Mouse (Mus musculus): ENCODE data around the gene Hacd2.

Hacd2 gene

DNA sequence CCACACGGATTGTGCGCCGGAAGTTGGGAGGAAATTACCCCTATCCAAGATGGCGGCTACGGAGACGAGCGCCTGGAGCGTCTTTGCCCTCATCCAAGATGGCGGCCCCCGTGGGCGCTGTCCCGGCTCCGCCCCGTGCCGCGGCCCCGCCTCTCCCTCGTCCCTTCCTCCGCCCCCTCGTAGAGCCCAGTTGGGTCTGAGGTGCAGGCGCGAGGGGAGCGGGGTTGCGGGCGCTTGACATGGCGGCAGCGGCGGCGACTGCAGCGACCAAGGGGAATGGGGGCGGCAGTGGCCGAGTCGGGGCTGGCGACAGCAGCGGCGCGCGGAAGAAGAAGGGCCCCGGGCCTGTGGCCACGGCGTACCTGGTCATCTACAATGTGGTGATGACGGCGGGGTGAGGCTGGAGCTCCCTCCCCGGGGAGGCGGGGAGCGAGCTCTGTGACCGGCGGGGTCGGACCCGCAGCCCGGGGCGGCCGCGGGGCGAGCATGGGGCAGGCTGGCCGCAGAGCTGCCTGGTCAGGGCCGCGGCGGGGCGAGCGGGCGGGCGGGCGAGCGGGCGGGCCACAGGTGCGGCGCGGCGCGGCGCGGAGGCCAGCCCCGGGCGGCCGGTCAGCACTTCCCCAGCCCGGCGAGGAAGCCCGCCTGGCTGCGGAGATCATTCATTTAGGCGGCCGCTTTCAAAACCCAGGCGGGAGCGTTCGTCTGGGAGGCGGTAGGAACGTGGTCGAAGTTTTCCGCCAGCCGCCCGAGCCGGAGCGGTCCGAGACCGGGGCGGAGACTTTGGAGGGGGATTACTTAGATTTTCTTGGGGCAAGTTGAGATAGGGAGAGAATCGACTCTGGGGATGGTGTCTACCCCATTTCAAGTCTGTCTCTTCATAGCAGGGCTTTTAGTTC, at the start of gene Hacd2:
Hacd2 (plus strand) TSS at position 187 of the 896 bp plus-strand sequence.
- DNase-seq (ENCODE audit: extremely low spot score) = peak; percentile 99

DNA sequence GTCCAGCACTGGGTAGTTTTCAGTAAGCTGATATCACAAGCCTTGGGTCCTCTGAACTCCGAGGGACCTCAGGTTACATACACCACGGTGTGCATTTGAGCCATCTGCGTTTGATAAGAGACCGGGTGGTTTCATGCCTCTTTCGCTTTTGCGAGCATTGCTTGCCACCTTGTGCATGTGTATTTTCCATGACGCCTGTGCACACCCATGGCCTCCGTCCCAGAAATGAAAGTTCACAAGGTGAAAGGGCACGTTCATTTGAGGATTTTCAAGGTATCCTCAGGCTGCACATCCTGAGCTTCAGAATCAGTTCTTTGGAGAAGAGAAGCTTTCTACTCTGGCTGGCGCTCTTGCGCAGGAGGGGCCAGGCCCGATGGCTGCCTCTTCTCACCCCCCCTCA, 49.8 kb upstream of the Hacd2 start:
- no peak for DNase-seq (ENCODE audit: extremely low spot score)

DNA sequence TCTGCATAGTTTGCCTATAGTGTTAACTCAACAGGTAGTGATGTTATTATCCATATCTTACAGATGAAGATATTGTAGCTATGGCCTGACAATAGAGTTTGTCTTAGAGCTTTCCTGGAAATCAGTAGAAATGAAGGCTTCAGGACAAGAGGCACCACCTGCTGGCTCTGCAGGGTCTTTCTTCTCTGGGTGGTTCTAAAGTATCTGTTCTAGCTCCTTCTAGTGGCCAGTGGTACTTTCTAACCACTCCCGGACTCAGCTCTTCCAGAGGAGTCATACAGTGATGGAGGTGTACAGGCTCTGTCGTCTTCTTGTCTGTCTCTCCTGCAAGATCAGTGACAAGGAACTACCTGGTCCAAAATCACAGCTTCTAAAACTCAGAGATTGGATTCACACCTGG, 46.7 kb upstream of the Hacd2 start:
- no peak for DNase-seq (ENCODE audit: extremely low spot score)

DNA sequence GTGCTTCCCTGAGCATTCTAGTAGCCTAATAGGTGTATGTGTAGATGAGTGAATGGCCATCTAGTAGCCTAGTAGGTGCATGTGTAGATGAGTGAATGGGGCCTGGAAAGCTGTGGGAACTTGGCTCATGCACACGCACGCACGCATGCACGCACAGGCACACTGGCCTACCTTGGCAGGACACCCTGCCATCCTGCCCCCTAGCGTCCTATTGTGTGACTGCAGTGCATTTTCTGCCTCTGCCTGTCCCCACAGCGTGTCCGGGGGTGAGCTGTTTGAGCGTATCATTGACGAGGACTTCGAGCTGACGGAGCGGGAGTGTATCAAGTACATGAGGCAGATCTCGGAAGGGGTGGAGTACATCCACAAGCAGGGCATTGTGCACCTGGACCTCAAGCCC, 45.6 kb upstream of the Hacd2 start:
- no peak for DNase-seq (ENCODE audit: extremely low spot score)

DNA sequence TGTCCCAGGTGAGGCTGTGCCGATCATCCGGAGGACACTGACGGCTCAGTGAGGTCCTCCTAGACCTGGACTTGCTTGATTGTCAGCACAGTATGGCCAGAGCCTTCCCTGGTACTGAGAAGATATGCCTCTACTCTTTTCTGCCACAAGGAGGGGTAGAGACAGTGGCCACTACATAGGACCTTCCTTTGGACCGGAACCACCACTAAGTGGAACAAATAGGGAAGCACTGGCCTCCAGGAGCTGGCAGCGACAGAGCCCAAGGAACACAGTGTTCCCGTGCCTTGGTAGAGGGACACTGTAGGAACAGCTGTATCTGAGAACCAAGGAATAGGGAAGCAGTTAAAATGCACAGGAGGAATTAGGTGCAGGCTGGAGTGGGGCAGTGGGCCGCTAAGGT, 44.2 kb upstream of the Hacd2 start:
- no peak for DNase-seq (ENCODE audit: extremely low spot score)

DNA sequence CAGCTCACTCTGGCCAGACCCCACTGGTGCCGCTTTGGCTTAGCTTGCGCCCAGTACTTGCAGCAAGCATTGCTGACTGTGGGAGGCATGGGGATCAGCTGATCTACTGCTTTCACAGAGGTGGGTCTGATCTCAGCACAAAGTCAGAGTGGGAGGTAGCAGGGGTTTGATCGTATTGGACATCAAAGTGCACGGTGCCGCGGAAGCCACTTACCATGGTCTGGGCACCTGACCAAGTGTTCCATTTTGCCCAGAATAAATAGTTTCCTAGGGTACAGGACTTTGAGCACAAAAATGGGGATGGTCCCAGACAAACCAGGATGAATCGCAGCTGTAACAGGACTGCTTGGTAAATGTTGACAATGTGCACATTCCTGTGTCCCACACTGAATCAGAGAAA, 41.2 kb upstream of the Hacd2 start:
- no peak for DNase-seq (ENCODE audit: extremely low spot score)

DNA sequence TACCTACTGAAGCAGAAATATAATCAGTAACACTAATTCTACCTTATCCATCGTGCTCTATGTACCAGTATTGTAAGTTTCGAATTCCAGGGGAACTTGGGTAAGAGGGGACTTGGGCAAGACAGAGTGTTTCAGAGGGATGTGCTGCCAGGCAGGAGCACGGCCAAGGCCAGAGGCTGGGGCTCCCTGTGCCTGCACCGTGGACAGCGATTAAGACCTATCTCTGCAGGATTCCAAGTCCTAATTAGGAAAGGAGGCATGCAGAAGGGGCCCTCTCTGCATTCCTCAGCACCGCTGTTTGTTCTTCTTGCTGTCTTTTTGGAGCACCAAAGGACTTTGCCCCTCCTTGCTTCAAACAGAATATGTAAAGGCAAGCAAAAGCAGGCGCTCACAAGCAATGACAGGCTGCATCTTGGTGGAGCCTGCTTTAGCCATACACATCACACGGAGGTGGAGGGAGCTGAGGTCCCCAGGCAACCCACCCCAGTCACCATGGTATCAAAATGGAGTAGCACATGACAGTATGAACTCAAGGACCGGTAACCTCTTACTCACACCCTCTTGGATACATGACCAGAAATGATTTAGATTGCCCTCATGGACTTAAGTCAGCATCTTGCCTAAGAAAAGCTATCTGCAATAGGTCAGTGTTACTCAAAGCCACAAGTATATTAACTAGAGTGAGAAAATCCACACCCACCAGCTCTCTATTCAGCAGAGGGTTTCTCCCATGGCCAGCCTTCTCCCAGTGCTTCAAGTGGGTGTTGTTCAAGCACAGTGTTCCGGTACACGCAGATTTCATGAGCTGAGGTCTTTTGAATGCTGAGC, 37.8 kb upstream of the Hacd2 start:
- DNase-seq (ENCODE audit: extremely low spot score) = peak; percentile 18

DNA sequence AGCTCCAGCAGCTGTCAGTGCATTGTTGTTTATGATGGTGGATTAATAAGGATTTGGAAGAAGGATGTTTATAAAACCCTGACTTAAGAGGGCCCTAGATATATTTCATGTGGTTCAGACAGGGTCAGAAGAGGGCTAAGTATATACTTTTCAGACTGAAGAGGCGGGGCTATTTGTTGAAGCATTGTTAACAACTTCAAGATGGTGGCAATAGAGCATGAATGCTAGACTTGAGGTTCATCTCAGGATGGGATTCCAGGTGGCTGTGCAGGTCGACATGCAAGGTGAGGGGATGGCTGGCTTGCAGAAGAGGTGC, 37.2 kb upstream of the Hacd2 start:
- no peak for DNase-seq (ENCODE audit: extremely low spot score)

DNA sequence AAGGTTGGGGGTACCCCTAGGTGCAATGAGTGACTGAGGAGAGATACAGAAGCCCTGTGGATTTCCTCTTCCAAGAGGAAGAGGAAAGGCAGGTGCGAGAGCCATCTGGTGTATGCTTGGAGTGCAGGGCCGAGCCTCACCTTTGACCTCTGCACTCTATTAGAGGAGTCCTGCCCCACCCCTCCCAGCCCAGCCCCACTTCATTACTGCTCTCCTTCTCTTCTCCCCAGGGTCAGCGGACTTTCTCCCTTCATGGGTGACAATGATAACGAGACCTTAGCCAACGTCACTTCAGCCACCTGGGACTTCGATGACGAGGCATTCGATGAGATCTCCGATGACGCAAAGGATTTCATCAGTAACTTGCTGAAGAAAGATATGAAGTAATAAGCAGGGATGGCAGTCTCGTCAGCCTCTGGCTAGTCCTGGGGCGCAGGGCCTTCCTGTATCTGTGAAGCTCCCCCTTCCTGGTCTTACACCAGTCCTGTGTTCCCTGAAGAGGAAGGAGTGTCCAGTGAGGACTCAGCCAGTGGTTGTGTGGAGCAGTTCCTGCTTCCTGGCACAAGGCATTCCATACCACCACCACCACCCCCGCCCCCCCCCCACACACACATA, 35.9 kb upstream of the Hacd2 start:
- no peak for DNase-seq (ENCODE audit: extremely low spot score)

DNA sequence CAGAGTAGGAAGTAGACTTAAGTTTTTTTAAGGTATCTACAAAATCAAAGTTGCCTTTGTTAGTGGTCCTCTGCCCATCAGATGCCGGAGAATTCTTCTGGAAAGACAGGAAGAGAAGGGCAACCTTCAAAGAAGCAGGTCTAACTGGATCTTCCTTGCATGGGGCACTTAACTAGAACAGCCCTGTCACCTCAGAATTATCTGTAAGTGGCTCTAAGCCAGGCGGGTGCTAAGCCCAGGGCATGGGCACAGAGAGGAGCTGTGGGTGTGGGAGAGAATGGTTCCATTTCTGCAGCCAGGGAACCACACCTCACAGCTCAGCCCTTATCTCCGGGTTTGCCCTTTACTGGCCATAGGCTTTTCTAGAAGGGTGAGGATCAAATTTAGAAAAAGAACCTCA, 30.9 kb upstream of the Hacd2 start:
- no peak for DNase-seq (ENCODE audit: extremely low spot score)

DNA sequence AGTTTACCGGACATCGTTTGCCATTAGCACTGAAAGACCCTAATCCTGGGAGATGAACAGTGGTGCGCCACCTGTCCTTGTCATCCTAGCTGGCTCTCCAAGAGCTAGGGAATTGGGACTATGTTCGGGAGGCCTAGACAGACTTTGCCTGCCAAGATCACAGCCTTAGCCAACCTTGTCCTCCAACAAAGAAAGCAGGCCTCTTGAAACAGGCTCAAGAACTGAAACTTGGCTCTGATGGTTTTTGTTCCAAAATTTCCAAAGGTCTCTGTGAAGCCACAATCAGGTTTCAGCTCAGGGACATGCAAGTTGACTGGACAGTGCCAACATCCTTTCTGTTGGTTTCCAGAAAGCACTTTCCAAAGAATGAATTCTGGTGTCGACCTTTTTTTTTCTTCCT, 29.4 kb upstream of the Hacd2 start:
- DNase-seq (ENCODE audit: extremely low spot score) = no peak

DNA sequence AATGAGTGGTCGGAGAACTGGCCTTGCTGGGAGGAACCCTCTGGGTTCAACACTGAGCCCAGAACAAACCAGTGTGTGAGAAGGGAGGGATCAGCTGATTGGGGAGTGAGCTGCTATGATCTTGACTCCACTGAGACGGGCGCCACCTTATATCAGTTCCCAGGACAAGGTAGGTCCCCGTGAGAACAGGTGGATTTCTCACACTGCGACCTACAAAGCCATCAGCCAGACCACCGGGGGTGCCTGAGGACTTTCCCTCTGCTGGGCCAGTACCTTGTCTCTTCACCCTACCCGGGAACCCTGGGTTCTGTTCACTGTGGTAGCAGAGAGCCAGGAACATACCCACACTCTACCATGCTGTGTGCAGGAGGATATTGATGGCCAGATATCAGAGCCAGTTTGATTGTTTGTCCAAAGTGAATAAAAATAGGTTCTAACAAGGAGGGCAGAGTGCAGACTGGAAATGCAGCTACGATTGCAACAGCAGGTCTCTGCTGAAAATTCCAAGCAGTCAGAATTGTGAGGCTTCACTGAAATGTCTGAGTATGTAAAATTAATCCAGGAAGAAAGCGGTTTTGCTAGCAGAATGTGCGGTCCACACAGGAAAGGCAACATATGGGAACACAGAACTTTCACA, 28.4 kb upstream of the Hacd2 start:
- DNase-seq (ENCODE audit: extremely low spot score) = no peak

DNA sequence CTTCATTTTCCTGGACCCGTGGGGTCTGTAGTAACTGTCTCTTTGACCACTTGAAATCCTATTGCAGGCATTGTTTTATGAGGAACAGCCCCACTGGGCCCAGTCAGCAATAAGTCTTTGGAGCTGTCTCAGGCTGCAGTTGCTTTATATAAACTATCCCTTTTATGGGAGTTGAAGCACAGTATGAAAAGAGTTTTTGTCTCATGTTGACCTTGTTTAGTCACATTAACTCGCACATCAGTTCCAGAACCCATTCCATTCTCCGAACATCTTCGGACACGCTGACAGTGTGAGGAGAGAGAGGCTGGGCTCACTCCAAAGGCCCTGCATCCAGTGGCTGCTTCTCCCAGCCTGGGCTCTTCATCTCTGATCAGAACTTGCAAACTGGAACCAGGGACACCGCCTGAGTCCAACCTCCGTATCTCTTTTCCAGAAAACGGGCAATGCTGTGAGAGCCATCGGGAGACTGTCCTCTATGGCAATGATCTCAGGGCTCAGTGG, 27.5 kb upstream of the Hacd2 start:
- no peak for DNase-seq (ENCODE audit: extremely low spot score)

DNA sequence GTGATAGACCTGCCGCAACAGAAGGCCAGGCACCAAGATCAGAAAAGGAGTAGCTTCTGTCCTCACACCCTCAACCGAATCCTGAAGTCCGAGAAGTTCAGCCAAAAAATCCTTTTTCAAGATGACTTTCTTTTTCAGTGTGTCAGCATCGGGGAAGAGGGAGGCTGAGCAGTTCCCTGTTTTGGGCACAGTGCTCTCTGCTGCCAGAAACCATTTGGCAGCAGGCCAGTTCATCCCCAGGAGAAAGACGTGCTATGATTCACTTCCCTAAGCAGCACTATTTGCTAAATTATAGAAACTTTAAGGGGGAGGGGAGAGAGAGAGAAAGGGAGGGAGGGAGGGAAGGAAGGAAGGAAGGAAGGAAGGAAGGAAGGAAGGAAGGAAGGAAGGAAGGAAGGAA, 26.1 kb upstream of the Hacd2 start:
- no peak for DNase-seq (ENCODE audit: extremely low spot score)

DNA sequence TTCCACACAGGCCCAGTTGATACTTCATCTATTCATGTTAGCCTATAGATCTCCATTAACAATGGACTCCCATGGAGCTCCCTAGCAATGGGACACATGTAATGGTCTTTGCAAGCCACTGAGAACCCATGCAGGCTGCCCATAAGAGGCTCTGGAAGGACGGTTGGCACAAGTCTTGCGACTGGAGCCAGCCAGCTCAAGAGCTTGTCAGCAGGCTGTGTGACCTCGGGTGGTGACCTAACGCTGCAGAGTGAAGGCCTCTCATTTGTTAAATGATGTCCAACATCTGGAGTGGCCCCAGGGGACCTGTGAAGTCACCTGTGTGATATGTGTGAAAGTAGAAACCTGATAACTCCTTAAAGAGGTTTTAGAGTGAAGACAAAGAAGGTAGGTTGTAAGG, 25.2 kb upstream of the Hacd2 start:
- DNase-seq (ENCODE audit: extremely low spot score) = no peak

DNA sequence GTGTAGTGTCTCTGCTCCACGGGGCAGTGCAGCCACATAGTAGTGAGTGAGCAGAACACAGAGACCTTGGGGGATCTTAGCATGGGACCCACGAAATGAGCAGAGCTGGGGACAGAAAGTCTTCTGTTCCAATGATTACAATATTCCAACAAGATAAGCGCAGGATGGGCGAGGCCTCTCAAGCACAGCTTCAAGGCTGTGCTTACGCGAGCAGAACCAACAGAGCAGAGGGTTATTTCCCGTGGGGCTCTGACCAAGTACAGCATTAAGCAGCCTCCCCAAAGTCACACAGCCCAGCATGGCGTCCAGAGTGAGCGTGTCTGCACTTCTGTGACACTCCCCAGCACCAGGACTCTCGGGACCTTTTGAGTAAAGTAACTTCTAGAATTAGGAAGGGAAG, 24.7 kb upstream of the Hacd2 start:
- no peak for DNase-seq (ENCODE audit: extremely low spot score)

DNA sequence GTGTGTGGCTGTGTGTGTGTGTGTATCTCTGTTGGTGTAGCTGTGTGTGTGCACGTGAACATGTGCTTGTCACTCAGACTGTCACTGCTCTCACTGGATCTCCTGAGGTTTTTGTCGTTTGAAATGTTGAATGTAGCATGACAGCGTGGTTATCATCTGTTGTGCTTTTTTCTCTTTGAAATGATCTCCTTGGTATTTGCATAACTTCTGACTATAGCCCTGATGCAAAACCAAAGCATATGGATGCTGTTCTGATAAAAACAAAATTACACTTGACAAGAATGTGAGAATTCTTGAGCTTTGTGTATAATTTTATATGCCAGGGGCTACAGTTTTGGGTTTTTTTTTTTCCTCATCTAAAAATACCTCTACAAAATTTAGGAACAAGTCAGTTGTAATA, 23.2 kb upstream of the Hacd2 start:
- no peak for DNase-seq (ENCODE audit: extremely low spot score)

DNA sequence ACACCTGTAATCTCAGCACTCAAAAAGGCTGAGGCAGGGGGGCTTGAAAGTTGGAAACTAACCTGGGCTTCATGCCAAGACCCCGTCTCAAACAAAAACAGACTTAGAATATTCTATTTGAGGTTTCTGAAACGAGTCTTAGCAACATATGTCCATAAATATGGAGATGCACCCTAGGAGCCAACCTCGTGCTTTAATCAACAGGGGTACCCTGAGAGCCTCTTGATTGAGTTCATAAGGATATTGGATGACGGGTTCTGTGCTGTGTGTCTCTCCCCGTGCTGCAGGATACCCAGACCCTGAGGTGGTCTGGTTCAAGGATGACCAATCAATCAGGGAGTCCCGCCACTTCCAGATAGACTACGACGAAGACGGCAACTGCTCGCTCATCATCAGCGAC, 22.2 kb upstream of the Hacd2 start:
- DNase-seq (ENCODE audit: extremely low spot score) = no peak

DNA sequence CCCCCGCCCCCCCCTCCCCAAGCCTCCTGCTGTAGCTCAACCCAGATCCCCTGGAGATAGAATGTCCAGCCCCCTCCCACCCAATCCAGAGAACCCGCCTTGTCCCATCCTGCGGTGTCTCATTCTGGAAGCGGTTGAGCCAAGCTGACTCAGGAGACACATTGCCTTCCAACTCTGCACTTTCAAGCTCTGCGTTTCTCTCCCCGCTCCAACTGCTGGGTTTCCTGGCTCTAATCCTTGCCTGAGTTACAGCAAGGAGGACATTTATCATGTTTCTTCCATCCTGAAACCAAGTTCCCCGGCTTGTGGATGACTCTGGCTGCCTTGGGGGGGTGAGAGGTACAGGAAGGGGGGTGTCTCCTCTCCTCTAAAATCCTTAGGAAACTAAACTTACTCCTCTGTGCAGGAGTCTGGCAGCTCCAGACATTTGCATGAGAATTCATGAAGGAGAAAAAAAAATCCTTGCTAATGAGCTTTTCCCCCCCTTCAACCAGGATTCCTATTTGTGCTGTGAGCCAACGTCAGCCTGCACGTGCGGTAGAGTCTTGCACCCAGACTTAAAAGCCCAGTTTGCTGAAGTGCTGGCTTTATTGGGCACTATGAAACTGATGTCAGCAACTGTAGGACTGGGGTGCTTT, 21.2 kb upstream of the Hacd2 start:
- DNase-seq (ENCODE audit: extremely low spot score) = no peak

DNA sequence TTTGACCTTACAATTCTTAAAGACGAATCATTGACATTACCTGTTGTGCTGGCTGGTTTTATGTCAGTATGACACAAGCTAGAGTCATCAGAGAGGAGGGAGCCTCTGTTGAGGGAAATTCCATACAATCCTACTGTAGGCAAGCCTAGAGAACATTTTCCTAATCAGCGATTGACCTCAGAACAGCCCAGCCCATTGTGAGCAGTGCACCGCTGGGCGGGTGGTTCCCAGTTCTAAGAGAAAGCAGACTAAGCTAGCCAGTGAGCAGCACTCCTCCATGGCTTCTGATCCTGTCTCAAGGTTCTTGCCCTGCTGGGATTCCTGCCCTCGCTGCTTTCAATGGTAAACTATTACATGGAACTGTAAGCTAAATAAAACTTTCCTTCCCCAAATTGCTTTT, 17.9 kb upstream of the Hacd2 start:
- no peak for DNase-seq (ENCODE audit: extremely low spot score)

DNA sequence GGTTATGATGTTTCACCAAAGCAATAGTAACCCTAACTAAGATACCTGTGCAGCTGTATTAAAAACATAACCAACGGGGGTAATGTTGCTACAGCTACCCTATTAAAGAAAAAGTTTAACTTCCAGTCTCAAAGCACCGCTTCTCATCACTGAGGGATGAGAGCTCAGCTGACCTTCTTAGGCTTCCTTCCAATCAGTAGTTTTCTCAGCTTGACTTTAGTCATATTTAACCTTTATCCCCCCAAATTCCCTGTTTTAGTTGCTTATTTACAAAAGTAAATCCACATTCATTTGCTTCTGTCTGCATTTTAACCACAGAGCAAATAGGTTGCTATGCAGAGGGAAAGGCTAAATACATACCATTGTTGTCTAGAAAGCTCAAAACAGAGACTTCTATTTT, 17.5 kb upstream of the Hacd2 start:
- no peak for DNase-seq (ENCODE audit: extremely low spot score)

DNA sequence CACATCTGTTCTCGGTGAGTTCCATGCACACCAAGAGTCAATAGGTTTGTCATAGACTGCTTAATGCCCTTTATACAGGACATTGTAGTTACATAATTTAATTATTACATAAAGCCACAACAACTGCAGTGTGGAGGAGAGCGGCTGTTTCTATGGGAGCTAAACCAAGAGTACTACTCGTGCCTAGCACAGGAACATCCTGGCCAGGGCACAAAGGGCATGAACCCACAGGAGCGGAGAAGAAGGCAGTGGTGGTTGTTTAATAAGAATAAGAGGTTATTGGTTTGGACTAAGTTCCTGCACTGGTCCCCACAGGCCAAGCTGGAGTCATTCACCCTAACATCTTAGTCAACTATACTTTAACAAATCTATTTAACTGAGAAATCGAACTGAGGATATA, 16.0 kb upstream of the Hacd2 start:
- DNase-seq (ENCODE audit: extremely low spot score) = no peak
